Comparison of ENCODE assay signal across 10 mouse cellular contexts in the genomic region with DNA sequence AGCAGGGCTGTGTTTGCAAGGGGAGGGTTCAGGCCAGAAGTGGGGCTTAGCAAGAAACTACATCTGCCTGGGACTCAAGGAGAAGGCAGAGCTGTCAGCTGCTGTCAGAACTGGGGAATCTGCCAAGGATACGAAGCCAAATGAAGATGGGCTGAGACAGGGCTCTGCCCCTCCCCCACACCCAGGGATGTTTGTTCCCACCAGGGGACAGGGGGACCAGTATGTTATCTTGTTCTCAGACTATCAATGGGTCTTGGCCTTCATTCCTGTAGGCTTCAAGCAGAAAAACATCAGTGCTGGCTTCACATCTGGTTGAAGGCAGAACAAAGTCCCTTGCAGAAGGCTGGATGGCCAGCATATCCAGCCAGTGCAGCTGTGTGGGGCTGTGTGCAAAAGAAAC. TPM values are rescaled to one million over a fixed set of nuclear protein-coding genes. Genes with fewer than 3 reads are reported as not detected.
DNase-seq lines count a peak whose midpoint lies in the region; ATAC-seq and TF ChIP-seq lines count a peak whose summit lies in the region.
"Had no signal": no experiment of that assay in that cellular context is flagged by ENCODE, and none has a peak within 500 bp of the region (broad histone marks: within the 10 kb centered on the region; RNA-seq: fewer than 3 reads in every experiment).

No protein-coding gene starts in this region.

- no peaks in the 10 kb centered on the region for H3K36me3 ChIP-seq in midbrain, postnatal 0 days (ENCODE audit: insufficient read depth, low read length)
- no peaks in the 10 kb centered on the region for H3K36me3 ChIP-seq in midbrain, embryonic 16.5 days (ENCODE audit: control insufficient read depth, insufficient read depth, low read length)
- H3K36me3 ChIP-seq: heart, embryonic 13.5 days; midbrain, embryonic 12.5 days had no signal

- no peak for ATAC-seq in midbrain, postnatal 0 days (ENCODE audit: low FRiP score)
- no peak for ATAC-seq in midbrain, embryonic 16.5 days

- 44% methylated on average over 1 of the region's 1 CpGs for WGBS in midbrain, postnatal 0 days
- 29% methylated on average over 1 of the region's 1 CpGs for WGBS in midbrain, embryonic 16.5 days

- no peaks in the 10 kb centered on the region for H3K27me3 ChIP-seq in midbrain, postnatal 0 days (ENCODE audit: insufficient read depth, low read length)
- H3K27me3 ChIP-seq in midbrain, embryonic 16.5 days (ENCODE audit: control insufficient read depth, insufficient read depth, low read depth, low read length): no peaks in the 10 kb centered on the region
- H3K27me3 ChIP-seq: midbrain, embryonic 12.5 days had no signal

- TF ChIP-seq CTCF in midbrain, postnatal 0 days (IDR thresholded peaks at IDR 0.05): no peak

- H3K9ac ChIP-seq in midbrain, postnatal 0 days (replicated peaks; ENCODE audit: low read length, poor library complexity, severe bottlenecking): no peak overlapping the region
- no peak overlapping the region for H3K9ac ChIP-seq in midbrain, embryonic 16.5 days (ENCODE audit: low read depth, low read length)
- H3K9ac ChIP-seq: heart, embryonic 13.5 days; midbrain, embryonic 12.5 days had no signal

- DNase-seq in cerebellum, adult 9-11 months: peak; percentile 20
- no peak for DNase-seq in cerebellum, adult 8-10 months
- peak; percentile 68 for DNase-seq in midbrain, postnatal 0 days (ENCODE audit: low spot score)
- DNase-seq in left cerebral cortex, adult 11 months (ENCODE audit: low spot score): peak; percentile 53
- peak; percentile 59 for DNase-seq in right cerebral cortex, postnatal 14 days
- no peak for DNase-seq in T-cell, adult 2 months (ENCODE audit: low spot score)
- DNase-seq in natural killer cell, adult 2 months (ENCODE audit: low spot score in 2 of 2): no peak

- no peak overlapping the region for H3K27ac ChIP-seq in midbrain, postnatal 0 days (ENCODE audit: low read depth, low read length)
- H3K27ac ChIP-seq in midbrain, embryonic 16.5 days (ENCODE audit: low read length): no peak overlapping the region
- H3K27ac ChIP-seq: heart, embryonic 13.5 days; midbrain, embryonic 12.5 days had no signal

- H3K4me3 ChIP-seq in midbrain, postnatal 0 days (ENCODE audit: low read depth, low read length): no peak overlapping the region
- H3K4me3 ChIP-seq in midbrain, embryonic 16.5 days (ENCODE audit: low read depth, low read length): no peak overlapping the region
- H3K4me3 ChIP-seq: heart, embryonic 13.5 days; midbrain, embryonic 12.5 days had no signal

- H3K9me3 ChIP-seq in midbrain, postnatal 0 days (ENCODE audit: low read length): no peaks in the 10 kb centered on the region
- no peaks in the 10 kb centered on the region for H3K9me3 ChIP-seq in midbrain, embryonic 16.5 days (replicated peaks; ENCODE audit: control insufficient read depth, low read length, poor library complexity, severe bottlenecking)
- H3K9me3 ChIP-seq: heart, embryonic 13.5 days; midbrain, embryonic 12.5 days had no signal

- no peak overlapping the region for H3K4me2 ChIP-seq in midbrain, postnatal 0 days (ENCODE audit: low read depth, low read length, poor library complexity, severe bottlenecking)
- no peak overlapping the region for H3K4me2 ChIP-seq in midbrain, embryonic 16.5 days (ENCODE audit: low read length)
- H3K4me2 ChIP-seq: heart, embryonic 13.5 days; midbrain, embryonic 12.5 days had no signal

- no peaks in the 10 kb centered on the region for H3K4me1 ChIP-seq in midbrain, postnatal 0 days (ENCODE audit: insufficient read depth, low read length)
- no peaks in the 10 kb centered on the region for H3K4me1 ChIP-seq in midbrain, embryonic 16.5 days (ENCODE audit: control insufficient read depth, insufficient read depth, low read length)
- H3K4me1 ChIP-seq: midbrain, embryonic 12.5 days had no signal

RNA-seq across cellular contexts. Expression of a gene that starts 45.8 kb away (rescaled TPM):
- total RNA-seq in midbrain, postnatal 0 days (2014; rRNA removed): 27.5 and 29.5 TPM in 2 replicates
- 13.5 and 15.6 TPM in 2 replicates for polyA plus RNA-seq in midbrain, postnatal 0 days (2015; fragmentation: Nextera tagmentation; extraction: Ambion mirVana)
- 14.2 and 14.9 TPM in 2 replicates for polyA plus RNA-seq in midbrain, embryonic 16.5 days (2015; fragmentation: Nextera tagmentation; extraction: Ambion mirVana)

RNA-seq across cellular contexts. Expression of a gene that starts 50.9 kb away (rescaled TPM):
- 19.9 and 26.3 TPM in 2 replicates for total RNA-seq in midbrain, postnatal 0 days (2014; rRNA removed)
- 20.9 and 22.0 TPM in 2 replicates for polyA plus RNA-seq in midbrain, postnatal 0 days (2015; fragmentation: Nextera tagmentation; extraction: Ambion mirVana)
- polyA plus RNA-seq in midbrain, embryonic 16.5 days (2015; fragmentation: Nextera tagmentation; extraction: Ambion mirVana): 15.1 and 15.7 TPM in 2 replicates

RNA-seq across cellular contexts. Expression of a gene that starts 53.8 kb away (rescaled TPM):
- 5.8 and 11.3 TPM in 2 replicates for total RNA-seq in midbrain, postnatal 0 days (2014; rRNA removed)
- 3.4 and 4.9 TPM in 2 replicates for polyA plus RNA-seq in midbrain, postnatal 0 days (2015; fragmentation: Nextera tagmentation; extraction: Ambion mirVana)
- polyA plus RNA-seq in midbrain, embryonic 16.5 days (2015; fragmentation: Nextera tagmentation; extraction: Ambion mirVana): 6.8 and 7.0 TPM in 2 replicates

Comparison
In these comparisons a context has a peak if more than half of its experiments do, and no peak if none do; other contexts are left out.
1. DNase-seq: peak in cerebellum, adult 9-11 months (single experiment), midbrain, postnatal 0 days (single experiment), left cerebral cortex, adult 11 months (single experiment) and right cerebral cortex, postnatal 14 days (single experiment); none in cerebellum, adult 8-10 months (single experiment), T-cell, adult 2 months (single experiment) and natural killer cell, adult 2 months (0 of 2).